Mouse (Mus musculus): Measurements from ENCODE around the gene Esrrg.

Esrrg gene

DNA sequence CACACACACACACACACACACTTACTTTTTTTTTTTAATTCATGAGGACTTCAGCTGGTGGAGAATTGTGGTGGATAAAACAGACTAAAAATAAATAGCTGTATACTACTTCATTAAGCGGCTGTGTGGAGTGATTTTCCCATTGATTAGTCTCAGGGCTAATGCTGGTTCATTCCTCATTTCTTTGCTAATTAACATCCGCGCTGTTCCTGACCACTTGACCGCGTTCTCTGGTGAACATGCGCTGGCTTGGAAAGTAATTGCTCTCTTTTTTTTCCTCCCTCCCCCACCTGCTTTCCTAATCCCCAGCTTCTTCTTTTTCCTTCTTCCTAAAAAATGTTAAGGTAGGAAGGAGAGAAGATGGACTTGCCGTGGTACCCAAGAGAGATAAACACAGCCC is 222.3 kb downstream of the Esrrg start:
- no peak for DNase-seq (ENCODE audit: low read depth)

DNA sequence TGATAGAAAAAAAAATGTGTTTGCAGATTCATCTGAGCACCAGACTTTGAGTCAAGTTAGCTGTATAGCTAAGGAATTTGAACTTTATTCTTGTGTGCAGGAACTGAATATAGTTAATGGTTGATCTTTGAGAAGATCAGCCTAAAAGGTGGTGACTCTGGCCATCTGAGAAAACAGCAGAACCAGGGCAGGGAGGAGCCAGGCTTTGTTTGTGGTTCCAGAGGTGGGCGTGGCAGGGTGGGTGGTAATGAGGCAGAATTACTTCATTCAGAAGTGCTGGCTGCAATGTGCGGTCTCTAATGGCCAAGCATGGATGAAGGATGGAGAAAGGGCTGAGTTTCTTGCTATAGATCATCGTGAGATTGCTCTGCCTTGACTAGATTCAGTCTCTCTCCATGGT is 224.3 kb downstream of the Esrrg start:
- no peak for DNase-seq (ENCODE audit: low read depth)

DNA sequence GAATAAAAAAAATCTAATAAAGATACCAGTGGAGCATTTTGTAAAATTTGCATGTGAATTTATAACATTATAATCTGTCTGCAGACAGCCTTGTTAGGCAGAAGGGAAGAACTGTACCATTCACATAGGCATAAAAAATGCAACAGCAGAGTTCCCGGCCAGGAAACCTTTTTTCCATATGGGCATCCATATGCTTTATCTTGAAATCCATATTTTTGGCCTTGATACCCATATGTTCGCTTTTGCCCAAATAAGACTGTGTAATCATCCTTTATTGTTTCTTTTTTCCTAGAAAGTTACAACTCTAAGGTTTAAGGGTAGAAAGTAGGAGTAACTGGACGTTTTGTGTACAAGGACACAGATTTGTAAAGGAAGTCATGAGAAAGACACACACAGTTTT is 226.0 kb downstream of the Esrrg start:
- no peak for DNase-seq (ENCODE audit: low read depth)

DNA sequence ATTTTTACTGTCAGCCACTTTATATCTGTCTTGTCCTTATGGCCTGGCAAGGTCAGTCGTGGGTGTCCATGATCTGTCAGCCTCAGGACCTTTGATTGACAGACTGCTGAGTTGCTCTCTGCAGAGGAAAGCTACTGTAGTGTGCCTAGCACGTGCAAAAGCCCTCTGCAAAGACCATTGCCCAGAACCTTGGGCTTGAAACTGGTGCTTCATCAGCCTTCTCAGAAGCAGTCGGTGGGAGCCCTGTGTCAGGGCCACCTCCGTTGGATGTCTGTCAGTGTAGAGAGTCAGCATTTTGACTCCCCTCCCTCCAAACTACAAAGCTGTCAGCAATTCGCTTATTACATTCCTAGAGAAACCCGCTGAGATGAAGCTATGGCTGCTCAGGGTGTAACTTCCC is 227.8 kb downstream of the Esrrg start:
- DNase-seq (ENCODE audit: low read depth), result no peak

DNA sequence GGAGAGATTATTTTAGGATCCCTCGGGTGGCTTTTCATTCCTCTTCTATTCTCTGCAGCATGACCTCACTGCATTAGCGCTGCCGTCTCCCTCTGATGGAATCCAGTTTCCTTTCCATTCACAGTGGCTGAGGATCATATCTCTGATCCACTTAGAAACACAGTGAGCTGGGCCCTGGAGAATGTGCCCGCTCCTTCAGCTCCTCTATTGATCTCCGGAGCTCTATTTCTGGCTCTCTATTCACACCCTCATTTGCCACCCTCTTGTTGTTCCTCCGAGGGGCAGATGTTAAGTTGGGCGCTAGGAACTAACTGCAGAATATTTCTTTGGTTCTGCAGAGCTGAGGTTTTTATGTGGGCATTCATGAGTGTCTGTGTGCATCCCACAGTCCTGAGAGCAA is 228.3 kb downstream of the Esrrg start:
- DNase-seq (ENCODE audit: low read depth), result no peak

DNA sequence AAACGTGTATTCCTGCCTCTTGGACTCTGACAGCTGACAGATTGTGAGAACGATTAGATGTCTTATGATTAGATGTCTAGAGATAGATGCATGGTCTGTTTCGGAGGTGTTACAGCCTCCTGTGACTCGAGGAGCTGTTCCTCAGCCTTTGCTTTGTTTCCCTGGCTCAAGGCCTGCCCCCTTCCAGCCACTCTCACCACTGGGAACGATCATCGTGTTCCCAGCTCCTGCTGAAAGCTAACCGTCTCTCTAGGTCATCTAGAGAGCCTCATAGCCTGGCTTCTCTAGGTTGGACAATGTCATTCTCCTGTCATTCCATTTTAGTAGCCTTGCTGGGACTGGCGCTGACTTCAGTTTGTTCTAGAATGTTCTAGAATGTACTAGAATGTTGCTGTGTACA is 233.0 kb downstream of the Esrrg start:
- DNase-seq (ENCODE audit: low read depth), result no peak

DNA sequence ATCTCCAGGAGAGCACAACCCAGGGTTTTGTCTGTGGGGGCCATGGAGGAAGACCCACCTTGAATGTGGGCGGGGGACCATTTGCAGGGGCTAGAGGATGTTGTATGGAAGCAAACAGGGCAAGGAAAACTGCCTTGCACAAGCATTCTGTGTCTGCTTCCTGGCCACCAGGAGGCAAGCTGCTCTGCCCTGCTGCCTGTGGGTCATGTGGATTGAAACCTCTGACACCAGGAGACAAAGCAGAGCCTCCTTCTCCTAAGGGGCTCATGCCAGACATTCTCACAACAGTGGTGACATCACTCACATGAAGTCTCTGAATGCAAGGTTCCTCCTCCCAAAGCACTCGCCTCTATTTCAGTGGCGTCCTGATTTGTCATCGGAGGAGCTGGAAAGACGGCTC is 234.1 kb downstream of the Esrrg start:
- no peak for DNase-seq (ENCODE audit: low read depth)

DNA sequence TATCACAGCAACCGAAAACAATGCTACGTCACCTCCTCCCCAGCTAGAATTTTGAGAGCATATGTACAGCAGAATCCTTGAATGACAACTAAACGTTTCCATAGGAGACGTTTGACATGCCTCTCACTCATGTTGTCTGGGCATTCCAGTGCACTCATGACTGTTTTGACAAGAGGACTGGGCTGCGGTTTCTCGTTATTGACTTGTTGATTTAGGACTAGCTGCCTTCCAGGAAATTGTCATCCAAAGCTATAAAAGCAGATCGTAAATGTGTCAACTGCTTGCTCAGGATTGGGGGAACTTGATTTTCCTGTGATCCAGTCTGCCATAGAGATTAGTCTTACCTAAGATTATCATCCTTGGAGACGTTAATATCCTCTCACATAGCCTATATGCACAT is 245.6 kb downstream of the Esrrg start:
- DNase-seq (ENCODE audit: low read depth), result no peak

DNA sequence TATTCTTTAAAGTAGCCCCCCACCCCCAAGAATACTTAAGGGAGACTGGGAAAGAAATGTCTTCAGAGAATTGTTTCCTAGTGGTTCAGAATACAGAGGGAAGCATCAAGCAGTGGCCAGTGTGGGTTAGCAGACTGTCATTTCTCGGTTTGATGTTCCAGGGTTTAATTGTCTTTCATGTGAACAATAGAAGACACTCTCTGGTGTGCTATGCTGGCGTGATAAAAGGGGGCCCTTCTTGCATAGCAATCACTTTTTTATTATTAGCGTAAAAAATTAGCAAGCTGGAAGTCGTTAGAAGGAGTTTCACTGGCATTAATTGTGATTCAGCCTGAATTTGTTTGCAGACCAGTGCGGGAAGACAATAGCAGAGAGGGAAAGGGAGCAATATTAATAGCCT is 253.7 kb downstream of the Esrrg start:
- no peak for DNase-seq (ENCODE audit: low read depth)

DNA sequence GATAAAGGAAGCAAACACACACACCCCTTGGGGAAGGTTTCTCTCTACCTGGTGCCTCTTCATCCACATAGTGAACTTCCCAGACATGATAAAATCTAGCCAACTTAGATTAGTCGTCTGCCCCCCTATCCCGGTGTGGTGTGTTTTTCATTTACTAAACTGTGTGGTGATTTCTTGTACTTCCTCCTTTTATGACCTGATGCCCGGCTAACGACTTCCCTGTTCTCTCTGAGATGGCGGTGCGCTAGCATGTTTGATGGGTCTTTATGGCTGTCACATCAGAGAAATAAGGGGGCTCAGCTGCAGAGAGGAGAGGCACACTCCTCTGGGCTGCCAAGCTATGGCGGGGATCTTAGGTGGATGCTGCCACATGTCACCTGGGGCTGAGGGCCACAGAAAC is 259.8 kb downstream of the Esrrg start:
- DNase-seq (ENCODE audit: low read depth), result no peak

DNA sequence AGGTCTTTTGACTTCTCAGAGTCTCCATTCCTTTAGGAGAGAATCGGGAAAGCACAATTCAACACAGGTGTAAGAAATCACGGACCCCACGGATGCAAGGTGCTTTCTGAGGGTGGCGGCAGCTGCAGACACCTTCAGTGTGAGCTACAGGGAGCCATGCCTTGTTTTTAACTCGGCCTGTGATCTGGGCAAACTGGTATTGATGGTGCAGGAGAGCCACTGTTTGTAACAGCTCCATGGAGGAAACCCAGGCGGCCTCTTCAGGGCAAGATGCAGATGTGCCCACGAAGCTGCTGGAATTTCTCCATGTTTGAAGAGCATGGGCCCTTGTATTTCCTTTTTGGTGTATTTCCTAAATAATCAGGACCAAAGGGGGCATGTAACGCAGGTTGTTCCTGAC is 263.6 kb downstream of the Esrrg start:
- DNase-seq (ENCODE audit: low read depth), result no peak

DNA sequence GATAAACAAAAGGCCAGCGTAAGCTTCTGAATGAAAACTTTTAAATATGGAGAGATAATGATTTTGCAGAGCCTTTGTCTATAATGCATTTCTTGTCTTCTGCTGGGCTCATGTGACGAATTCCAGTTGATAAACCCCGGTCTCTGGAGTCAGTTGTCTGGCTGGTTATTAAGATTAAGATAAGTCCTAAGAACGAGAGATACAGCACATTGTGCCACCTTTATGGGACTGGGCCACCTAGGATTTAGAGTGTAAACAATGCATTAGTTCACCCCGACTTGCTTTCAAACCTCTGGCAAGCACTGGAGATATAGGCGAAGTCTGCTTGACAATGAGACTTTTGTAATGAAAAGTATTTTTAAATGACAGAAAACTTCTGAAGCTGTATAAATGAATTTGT is 264.2 kb downstream of the Esrrg start:
- DNase-seq (ENCODE audit: low read depth), result no peak

DNA sequence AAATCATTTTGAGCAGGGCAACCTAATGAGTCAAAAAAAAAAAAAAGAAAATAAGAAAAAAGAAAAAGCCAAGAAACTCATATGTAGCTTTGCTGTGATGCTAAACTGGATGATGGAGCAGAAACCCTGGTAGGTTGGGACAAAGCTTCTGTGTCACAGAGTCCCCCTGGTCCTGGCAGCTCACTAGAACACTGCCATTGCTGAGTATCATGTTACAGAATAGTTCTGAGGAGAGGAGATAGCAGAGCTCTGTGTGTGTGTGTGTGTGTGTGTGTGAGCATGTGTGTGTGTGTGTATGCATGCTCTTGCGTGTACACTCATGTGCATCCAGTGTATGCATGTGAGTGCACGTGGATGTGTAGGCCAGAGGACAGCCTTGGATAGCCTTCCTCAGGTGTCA is 265.2 kb downstream of the Esrrg start:
- DNase-seq (ENCODE audit: low read depth), result no peak

DNA sequence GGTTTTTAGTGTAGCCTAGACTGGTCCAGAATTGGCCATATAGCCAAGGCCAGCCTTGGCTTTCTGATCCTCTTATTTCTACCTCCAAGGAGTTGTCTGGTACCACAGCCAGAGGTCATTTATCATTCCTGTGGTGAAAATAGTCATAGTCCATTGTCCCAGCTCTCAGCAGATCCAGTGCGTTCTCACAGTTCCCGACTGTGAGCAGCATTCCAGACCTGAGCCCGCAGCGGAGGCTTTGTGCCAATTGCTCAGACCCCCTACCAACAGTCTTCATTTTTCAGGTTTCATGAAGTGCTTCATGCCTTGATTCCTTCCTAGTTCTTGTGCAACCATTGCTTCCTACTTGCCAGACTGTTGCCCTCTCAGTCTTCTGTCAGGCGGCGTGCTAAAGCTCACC is 278.7 kb downstream of the Esrrg start:
- DNase-seq (ENCODE audit: low read depth), result no peak

DNA sequence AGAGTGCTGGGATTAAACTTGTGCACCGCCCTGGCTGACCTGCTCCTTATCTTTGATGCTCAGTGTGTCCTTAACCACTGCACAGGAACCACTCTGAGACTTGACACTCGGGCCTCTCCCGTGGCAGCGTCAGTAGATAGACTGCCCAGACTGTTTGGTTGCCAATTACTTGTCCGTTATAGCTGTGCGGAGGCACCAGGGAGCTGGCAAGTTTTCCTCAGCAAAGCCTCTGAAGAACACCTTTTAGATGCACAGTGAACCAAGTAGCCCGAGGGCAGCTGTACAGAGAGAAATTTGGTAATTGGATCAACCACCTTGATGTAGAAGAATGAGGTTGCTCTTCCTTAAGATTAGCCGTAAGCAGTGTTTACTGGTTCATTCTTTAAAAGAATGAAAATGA is 279.6 kb downstream of the Esrrg start:
- DNase-seq (ENCODE audit: low read depth), result no peak

DNA sequence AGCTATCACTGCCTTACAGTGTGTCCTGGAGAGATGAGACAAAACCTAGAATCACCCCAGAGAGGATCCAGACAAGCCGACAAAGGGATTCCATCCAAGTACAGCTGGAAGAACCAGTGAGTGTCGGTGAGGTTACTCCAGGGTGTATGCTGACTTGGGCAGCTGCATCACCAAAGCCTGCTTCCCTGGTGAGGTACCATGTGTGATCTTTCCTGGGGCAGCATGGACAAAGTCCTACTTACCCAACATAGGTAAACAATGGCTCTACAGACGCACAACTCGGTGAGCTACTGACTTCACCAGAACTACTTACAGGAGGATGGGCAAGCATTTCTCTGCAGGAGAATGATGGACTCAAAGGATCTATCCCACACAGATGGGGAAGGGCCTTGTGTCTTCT is 280.5 kb downstream of the Esrrg start:
- DNase-seq (ENCODE audit: low read depth), result no peak

DNA sequence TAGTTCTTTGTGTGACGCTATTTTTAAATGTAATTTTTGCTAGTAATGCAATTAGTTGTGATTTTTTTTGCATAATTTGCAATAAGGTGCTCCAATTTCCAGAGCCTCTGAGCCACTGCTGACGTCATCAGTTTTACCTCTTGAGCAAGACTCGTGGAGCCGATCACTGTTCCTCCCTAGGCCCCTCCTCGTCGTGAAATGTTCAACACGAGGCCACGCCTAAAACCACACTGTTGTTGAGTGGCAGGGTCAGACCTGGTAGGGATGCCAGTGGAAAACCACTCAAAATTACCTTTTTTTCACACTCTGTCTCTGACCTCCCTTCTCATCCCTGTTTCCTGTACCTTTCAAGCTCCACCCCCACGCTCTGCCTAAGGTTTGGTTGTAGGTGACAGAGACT is 282.7 kb downstream of the Esrrg start:
- DNase-seq (ENCODE audit: low read depth), result no peak

DNA sequence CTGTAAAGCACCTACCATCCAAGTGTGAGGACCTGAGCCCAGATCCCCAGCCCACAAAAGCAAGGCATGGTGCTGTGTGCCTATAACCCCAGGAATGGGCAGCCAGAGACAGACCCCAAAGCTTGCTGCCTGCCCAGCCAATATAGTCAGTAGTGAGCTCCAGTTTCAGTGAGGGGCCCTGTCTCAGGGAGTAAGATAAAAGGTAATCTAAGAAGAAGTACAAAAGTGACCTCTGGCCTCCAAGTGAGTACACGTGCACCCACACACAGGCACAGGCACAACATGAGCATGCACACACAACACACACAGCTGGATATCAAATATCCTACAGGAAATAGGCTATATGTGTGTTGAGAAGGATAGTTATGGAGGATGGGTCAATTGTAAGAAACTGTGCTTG is 286.9 kb downstream of the Esrrg start:
- no peak for DNase-seq (ENCODE audit: low read depth)

DNA sequence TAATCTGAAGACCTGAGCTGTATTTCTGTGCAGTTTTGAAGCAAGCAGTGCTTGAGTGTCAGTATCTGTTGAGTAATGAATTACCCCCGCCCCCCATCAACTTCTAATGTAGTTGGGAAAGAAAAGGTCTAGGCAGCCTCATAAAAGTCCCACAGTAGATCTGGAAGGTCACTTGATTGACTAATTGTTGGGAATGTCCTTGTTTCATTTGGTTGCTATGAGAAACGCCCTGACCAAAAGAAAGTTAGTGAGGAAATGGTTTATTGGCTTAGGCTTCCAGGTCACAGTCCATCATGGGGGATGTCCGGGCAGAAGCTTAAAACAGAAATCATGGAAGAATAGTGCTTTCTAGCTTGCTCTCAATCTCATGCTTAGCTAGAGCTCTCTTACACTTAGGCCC is 287.7 kb downstream of the Esrrg start:
- no peak for DNase-seq (ENCODE audit: low read depth)

DNA sequence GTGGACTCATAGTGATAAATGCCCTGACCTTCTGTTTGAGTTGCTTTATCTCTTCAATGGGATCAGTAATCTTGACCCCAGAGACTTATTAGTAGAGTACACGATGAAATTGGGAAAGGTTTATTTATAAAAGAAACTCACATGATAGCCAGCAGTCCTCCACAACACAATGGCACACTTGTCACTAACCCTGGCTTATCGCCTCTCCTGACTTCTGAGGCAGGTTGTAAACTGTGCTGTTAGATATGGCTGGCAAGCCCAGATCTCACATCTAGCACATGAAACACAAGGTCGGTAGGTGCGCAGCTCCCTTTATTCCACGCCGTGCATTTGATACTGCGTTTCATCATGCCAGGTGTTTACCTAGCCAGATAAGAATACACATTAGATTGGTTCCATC is 288.3 kb downstream of the Esrrg start:
- no peak for DNase-seq (ENCODE audit: low read depth)

DNA sequence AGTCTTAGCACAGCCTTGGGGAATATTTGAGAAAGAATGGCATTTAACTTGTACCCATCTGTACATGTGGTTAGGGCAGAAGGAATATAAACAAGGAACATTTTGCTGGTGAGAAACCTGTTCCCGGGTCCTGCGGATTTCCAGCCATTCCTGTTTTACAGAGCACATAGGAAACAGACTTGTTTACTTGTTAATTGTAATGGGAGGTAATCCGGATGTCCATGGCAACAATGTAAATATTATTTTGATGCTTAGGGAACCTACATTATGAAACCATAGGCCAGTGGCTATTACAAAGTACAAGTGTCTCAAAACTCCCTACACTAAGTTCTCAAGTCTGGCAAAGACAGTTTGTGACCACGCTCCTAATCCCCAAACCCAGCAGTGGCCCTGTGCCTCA is 290.9 kb downstream of the Esrrg start:
- no peak for DNase-seq (ENCODE audit: low read depth)

DNA sequence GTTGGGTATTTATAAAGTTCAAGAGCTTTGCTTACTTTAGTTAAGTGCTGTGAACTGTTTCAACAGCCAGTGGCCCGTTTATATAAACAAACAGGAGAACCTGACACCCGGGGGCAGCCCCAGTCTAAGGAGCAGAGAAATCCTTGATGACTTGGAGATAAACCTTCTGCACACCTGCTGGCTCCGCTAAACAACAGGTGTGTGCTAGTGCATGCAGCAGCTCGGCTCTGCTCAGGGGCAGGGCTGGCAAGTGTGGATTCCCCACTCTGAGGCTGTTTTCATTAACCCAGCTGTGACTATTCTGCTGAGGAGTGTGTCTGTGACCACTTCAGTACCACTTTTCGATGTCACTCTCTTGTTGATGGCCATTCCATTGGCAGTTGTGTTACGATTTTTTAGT is 292.2 kb downstream of the Esrrg start:
- no peak for DNase-seq (ENCODE audit: low read depth)

DNA sequence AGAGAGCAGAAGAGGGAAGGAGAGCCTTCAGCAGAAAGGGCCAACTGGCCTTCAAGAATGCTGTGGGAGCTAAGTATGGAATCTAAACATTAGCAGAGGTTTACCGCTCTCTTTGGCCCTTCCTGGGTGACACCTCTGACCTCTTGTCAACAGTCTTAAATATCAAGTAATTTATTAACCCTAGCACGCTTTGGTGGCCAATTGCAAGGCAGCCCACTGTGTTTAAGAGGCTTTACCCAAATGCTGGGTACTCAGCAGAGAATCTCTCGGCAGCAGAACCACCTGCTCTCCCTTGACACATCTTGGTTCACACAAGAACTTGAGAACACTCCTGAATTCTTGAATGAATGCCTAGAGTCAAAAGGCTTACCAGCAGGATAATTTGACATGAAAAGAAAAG is 293.6 kb downstream of the Esrrg start:
- no peak for DNase-seq (ENCODE audit: low read depth)

DNA sequence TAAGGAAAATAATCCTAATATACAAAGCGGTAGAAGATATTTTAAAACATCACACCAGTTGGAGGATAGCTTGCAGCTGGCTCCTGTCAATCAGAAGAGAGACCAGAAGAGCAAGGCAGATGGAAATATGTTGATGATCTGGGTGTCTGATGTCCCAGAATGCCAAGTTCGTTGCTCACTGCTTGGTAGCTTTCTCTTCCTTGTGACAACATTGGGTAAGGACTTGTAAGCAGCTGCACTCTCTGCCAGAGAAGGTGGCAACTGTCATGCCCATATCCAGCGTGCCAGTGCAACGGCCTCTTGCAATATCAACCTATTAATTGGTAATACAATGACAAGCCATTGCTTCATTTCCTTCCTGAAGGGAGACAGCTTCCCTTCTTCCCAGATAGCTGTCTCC is 296.1 kb downstream of the Esrrg start:
- no peak for DNase-seq (ENCODE audit: low read depth)

DNA sequence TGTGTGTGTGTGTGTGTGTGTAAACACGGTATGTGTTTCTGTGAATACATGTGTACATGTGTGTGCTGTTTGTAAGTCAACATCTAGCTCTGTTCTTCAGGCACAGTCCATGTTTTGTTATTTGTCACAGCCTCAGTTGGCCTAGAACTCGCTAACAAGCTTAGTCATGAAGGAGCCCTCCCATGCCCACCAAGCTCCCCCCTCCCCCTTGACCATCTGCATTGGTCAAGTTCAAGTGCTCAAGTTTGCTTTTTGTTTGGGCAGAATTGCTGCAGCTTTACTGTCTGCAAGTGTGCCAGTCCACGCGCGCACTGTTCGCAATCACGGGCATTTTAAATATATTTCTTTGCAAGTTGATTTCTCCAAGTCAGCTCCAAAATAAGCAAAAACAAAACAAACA is 298.8 kb downstream of the Esrrg start:
- no peak for DNase-seq (ENCODE audit: low read depth)

DNA sequence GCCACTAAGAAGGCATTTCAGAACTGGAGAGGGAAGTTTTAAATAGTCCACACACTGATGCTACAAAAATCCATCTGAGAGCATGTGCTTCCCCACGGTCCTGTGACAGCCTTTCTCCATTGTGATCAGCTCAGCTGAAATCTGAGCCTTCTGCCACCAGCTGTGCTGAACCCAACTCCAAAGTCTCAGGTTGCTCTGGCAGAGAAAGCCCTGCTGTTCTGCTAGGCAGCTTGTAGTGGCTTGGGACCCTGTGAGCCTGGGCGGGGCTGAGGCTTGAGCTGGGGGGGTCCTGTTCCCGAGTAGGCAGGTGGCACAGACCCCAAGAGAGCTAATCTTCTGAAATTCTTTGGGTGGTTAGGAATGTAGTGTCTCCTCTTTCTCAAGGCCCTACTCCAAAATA is 299.3 kb downstream of the Esrrg start:
- DNase-seq (ENCODE audit: low read depth), result no peak
